Mouse (Mus musculus): ENCODE data around the gene Casp7.

Gene Casp7

DNA sequence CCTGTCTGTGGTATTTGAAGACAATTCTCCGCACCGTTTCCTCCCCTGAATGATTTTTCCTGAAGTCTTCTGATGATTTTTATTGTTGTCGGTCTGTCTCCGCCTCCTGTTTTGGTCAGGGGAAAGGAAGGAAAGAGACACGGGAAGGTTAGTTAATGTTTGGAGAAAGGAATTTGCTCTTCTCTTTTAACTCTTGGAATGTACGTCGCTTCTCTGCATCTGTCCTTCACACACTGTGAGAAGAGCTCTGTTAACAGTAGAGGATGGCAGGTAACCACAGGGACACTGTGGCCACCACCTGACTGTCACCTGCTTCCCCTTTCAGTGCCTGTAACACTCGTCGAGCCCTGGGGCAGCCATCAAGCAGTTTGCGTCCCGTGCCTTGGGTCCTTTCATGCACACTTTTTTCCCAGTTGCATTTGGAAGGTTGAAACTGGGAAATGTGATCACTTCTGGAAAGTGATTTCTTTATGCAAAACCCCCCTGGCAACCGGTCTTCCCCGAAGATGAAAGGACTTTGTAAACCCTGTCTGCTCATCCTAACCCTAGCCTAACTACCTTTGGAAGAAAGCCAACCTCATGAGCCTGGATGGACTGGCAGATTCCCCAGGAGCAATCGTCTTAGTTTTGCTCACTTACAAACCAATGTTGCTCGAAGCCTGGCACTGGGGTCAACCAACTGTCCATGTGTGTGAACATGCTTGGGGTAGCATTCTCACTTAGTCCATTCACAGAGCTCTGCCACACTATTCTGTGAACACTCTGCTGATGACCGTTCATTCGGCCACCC is 27.9 kb downstream of the Casp7 start:
- H3K4me3 ChIP-seq (replicated peaks; ENCODE audit: low read length) = no peak overlapping the region
- H3K36me3 ChIP-seq (ENCODE audit: insufficient read depth, low read length) = 0 out of 2 replicates have a peak, but pooled peaks cover 6% of the 10 kb centered on the region
- no peaks in the 10 kb centered on the region for H3K27me3 ChIP-seq (ENCODE audit: insufficient read depth, low read length)
- no peaks in the 10 kb centered on the region for H3K9me3 ChIP-seq (ENCODE audit: low read length)
- H3K4me1 ChIP-seq (replicated peaks; ENCODE audit: low read depth, low read length) = peaks cover 11% of the 10 kb centered on the region
- no peak for TF ChIP-seq POU5F1 (IDR thresholded peaks at IDR 0.05; ENCODE audit: borderline replicate concordance, low read length)
- TF ChIP-seq NANOG (IDR thresholded peaks at IDR 0.05; ENCODE audit: borderline replicate concordance, low read length) = no peak
- no peak for TF ChIP-seq CTCF (conservative IDR thresholded peaks at IDR 0.05; ENCODE audit: low read length)

DNA sequence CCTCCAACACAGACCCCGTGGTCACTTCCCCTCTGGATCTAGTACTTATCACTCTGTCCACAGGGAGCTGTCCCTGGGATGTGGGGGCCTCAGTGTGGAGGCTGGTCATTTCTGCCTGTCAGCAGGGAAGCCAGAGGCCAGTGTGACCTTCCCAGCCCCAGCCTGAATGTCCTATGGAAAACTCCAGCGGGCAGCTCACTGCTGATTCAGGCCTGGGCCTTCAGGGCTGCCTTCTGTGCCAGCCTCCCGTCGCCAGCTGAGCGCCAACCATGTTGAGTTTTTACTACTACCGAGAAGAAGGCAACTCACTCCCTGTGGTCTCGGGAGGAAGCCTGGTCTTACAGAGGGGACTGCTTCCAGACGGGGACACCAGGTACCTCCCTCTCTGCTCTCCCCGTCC is 28.6 kb downstream of the Casp7 start:
- Histone ChIP-seq H3K9me3 (ENCODE audit: low read length) (no peaks in the 10 kb centered on the region), H3K4me3 (replicated peaks; ENCODE audit: low read length) (no peak overlapping the region), H3K27me3 (ENCODE audit: insufficient read depth, low read length) (no peaks in the 10 kb centered on the region), H3K36me3 (ENCODE audit: insufficient read depth, low read length) (0 out of 2 replicates have a peak, but pooled peaks cover 6% of the 10 kb centered on the region), H3K4me1 (replicated peaks; ENCODE audit: low read depth, low read length) (peaks cover 8% of the 10 kb centered on the region)
- TF ChIP-seq POU5F1 (IDR thresholded peaks at IDR 0.05; ENCODE audit: borderline replicate concordance, low read length) (no peak), NANOG (IDR thresholded peaks at IDR 0.05; ENCODE audit: borderline replicate concordance, low read length) (no peak), CTCF (conservative IDR thresholded peaks at IDR 0.05; ENCODE audit: low read length) (no peak)

DNA sequence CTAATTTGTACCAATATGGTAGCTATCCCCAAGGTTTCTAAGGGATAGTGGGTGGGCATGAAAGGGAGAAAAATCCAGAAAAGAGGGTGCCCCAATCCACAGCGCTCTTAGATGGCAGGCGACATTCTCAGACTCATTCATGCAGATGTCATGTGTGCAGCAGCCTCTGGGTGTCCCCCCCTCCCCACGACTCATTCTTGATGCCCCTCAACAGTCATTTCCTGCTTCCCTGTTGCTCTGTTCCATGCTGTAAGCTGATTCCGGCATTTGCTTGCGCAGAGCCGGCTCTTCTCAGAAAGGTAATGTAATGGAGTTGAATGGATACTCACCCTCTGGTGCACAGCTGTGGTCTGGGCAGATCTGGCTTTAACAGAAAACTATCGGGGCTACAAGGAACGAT is 33.4 kb downstream of the Casp7 start:
- 0 out of 2 replicates have a peak, but pooled peaks have one; percentile 9 for TF ChIP-seq CTCF (conservative IDR thresholded peaks at IDR 0.05; ENCODE audit: low read length)
- no peak for TF ChIP-seq POU5F1 (IDR thresholded peaks at IDR 0.05; ENCODE audit: borderline replicate concordance, low read length)
- H3K4me1 ChIP-seq (replicated peaks; ENCODE audit: low read depth, low read length) = 0 out of 2 replicates have a peak, but pooled peaks cover 2% of the 10 kb centered on the region
- H3K4me3 ChIP-seq (replicated peaks; ENCODE audit: low read length) = no peak overlapping the region
- no peaks in the 10 kb centered on the region for H3K36me3 ChIP-seq (ENCODE audit: insufficient read depth, low read length)
- no peaks in the 10 kb centered on the region for H3K9me3 ChIP-seq (ENCODE audit: low read length)
- H3K27me3 ChIP-seq (ENCODE audit: insufficient read depth, low read length) = no peaks in the 10 kb centered on the region

DNA sequence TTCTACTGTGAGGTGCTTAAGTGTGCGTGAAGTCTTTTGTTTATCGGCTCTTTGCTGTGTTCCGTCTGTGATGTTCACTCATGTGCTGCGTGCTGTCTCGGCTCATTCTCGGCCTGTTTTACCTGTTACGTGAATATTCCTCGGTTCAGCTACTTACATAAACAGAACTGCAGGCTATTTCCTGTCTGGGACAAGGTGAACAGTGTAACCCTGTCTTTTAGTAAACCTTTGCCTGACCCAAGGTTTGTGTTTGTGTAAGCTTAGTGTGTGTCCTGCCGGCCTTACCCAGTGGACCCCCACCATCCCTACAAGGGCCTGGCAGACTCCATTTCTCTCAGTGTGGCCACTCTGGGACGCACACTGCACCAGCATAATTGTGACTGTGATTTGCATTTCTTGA is 35.8 kb downstream of the Casp7 start:
- H3K27me3 ChIP-seq (ENCODE audit: insufficient read depth, low read length) = no peaks in the 10 kb centered on the region
- no peaks in the 10 kb centered on the region for H3K9me3 ChIP-seq (ENCODE audit: low read length)
- no peak overlapping the region for H3K4me3 ChIP-seq (replicated peaks; ENCODE audit: low read length)
- no peak for TF ChIP-seq NANOG (IDR thresholded peaks at IDR 0.05; ENCODE audit: borderline replicate concordance, low read length)
- TF ChIP-seq CTCF (conservative IDR thresholded peaks at IDR 0.05; ENCODE audit: low read length) = no peak
- no peak for TF ChIP-seq POU5F1 (IDR thresholded peaks at IDR 0.05; ENCODE audit: borderline replicate concordance, low read length)
- 0 out of 2 replicates have a peak, but pooled peaks cover 2% of the 10 kb centered on the region for H3K4me1 ChIP-seq (replicated peaks; ENCODE audit: low read depth, low read length)
- 0 out of 2 replicates have a peak, but pooled peaks cover 5% of the 10 kb centered on the region for H3K36me3 ChIP-seq (ENCODE audit: insufficient read depth, low read length)

DNA sequence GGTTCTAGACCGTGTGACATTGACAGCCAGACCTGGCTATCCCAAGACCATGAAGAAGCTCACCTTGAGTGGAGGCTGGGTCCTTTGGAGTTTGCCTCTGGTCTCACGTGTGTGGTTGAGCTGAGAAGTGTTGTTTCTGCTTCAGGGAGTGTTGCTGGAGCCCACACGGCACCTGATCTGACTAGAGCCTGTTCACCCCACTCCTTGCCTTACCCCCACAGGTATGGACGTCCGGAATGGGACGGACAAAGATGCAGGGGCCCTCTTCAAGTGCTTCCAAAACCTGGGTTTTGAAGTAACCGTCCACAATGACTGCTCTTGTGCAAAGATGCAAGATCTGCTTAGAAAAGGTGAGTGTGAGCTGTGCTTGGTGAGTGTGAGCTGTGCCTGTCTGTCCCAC is 36.7 kb downstream of the Casp7 start:
- Histone ChIP-seq H3K4me1 (replicated peaks; ENCODE audit: low read depth, low read length) (0 out of 2 replicates have a peak, but pooled peaks cover 2% of the 10 kb centered on the region), H3K4me3 (replicated peaks; ENCODE audit: low read length) (no peak overlapping the region), H3K36me3 (ENCODE audit: insufficient read depth, low read length) (0 out of 2 replicates have a peak, but pooled peaks cover 5% of the 10 kb centered on the region), H3K9me3 (ENCODE audit: low read length) (no peaks in the 10 kb centered on the region), H3K27me3 (ENCODE audit: insufficient read depth, low read length) (no peaks in the 10 kb centered on the region)
- TF ChIP-seq NANOG (IDR thresholded peaks at IDR 0.05; ENCODE audit: borderline replicate concordance, low read length) (no peak), CTCF (conservative IDR thresholded peaks at IDR 0.05; ENCODE audit: low read length) (no peak), POU5F1 (IDR thresholded peaks at IDR 0.05; ENCODE audit: borderline replicate concordance, low read length) (no peak)

DNA sequence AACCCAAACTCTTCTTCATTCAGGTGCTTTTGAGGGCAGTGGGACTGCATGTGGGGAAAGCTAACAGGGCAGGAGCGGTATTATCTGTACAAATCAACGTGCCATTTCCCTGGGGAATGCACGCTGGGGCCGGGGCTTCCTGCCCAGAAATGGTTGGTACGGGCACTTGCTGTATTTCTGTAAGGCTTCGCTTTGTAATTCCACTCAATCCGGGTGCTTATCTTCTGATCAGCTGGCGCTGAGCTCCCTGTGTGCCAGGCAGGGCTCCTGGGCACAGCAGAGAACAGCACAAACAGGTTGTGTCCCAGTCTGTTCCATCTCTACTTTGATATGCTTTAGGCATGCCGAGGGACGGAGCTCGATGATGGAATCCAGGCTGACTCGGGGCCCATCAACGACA is 39.5 kb downstream of the Casp7 start:
- TF ChIP-seq CTCF (conservative IDR thresholded peaks at IDR 0.05; ENCODE audit: low read length) (no peak), NANOG (IDR thresholded peaks at IDR 0.05; ENCODE audit: borderline replicate concordance, low read length) (no peak), POU5F1 (IDR thresholded peaks at IDR 0.05; ENCODE audit: borderline replicate concordance, low read length) (no peak)
- Histone ChIP-seq H3K27me3 (ENCODE audit: insufficient read depth, low read length) (no peaks in the 10 kb centered on the region), H3K9me3 (ENCODE audit: low read length) (no peaks in the 10 kb centered on the region), H3K36me3 (ENCODE audit: insufficient read depth, low read length) (0 out of 2 replicates have a peak, but pooled peaks cover 5% of the 10 kb centered on the region), H3K4me1 (replicated peaks; ENCODE audit: low read depth, low read length) (peaks cover 11% of the 10 kb centered on the region), H3K4me3 (replicated peaks; ENCODE audit: low read length) (no peak overlapping the region)

DNA sequence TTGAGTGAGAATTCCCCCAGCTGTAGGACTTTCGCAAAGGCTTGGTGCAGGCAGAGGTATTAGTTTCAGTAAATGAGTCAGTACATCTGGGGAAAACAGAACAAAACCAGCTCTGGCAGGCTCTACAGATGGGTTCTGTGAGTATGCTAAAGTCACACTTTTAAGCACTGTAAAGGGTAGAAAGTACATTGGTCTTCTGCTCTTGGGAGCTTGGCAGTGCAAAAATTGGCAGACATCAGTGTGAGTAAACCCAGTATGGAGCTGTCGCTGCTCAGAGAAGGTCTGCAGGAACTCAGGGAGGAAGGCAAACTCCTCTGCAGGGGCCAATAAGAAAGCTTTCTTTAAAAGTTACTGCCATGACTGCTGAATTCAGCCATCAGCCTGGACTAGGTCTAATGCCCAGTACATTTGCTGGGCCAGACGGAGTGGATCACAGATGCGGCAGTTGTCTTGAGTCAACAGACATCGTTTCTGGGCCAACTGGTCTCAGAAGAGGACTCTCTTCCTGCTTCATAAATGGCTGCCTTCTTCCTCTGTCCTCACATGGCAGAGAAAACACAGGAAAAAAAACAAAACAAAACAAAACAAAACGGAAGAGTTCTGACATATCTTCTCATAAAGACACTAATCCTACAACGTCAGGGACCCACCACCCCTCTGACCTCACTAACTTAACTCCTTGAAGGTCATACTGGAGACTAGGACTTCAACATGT is 41.6 kb downstream of the Casp7 start:
- 0 out of 2 replicates have a peak, but pooled peaks cover 5% of the 10 kb centered on the region for H3K36me3 ChIP-seq (ENCODE audit: insufficient read depth, low read length)
- no peak for TF ChIP-seq NANOG (IDR thresholded peaks at IDR 0.05; ENCODE audit: borderline replicate concordance, low read length)
- H3K9me3 ChIP-seq (ENCODE audit: low read length) = no peaks in the 10 kb centered on the region
- peaks cover 9% of the 10 kb centered on the region for H3K4me1 ChIP-seq (replicated peaks; ENCODE audit: low read depth, low read length)
- no peak overlapping the region for H3K4me3 ChIP-seq (replicated peaks; ENCODE audit: low read length)
- no peaks in the 10 kb centered on the region for H3K27me3 ChIP-seq (ENCODE audit: insufficient read depth, low read length)

DNA sequence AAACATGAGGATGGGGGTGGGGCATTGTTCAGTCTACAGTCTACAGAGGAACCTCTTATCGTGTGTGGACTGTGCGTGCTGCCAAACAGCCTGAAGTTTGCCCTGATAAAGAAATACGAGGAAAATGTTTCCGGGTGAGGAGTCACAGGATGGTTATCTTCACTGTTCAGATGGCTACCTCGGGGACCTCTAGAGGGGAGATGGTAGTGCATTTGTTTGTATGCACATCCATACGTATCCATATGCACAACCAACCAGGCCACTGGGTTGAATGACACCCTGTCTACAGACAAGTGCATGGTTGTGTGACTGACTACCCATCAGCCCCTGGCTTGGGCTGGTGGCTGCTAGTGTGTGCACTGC is 42.1 kb downstream of the Casp7 start:
- no peaks in the 10 kb centered on the region for H3K27me3 ChIP-seq (ENCODE audit: insufficient read depth, low read length)
- 0 out of 2 replicates have a peak, but pooled peaks cover 5% of the 10 kb centered on the region for H3K36me3 ChIP-seq (ENCODE audit: insufficient read depth, low read length)
- no peak overlapping the region for H3K4me3 ChIP-seq (replicated peaks; ENCODE audit: low read length)
- H3K9me3 ChIP-seq (ENCODE audit: low read length) = no peaks in the 10 kb centered on the region
- H3K4me1 ChIP-seq (replicated peaks; ENCODE audit: low read depth, low read length) = peaks cover 9% of the 10 kb centered on the region
- no peak for TF ChIP-seq CTCF (conservative IDR thresholded peaks at IDR 0.05; ENCODE audit: low read length)
- TF ChIP-seq POU5F1 (IDR thresholded peaks at IDR 0.05; ENCODE audit: borderline replicate concordance, low read length) = no peak
- no peak for TF ChIP-seq NANOG (IDR thresholded peaks at IDR 0.05; ENCODE audit: borderline replicate concordance, low read length)
